Mouse (Mus musculus) CH12.LX (cell line): ENCODE results near the gene Cfdp1.

Experiments
- BHLHE40 ChIP-seq: IDR thresholded peaks from 2 replicates; pipeline ENCODE4 v1.6.1; 2011; ENCODE audit warnings: mild to moderate bottlenecking, low read depth, low read length, improper control_type of control experiment
- CHD2 ChIP-seq: IDR thresholded peaks from 2 replicates; pipeline ENCODE4 v1.6.1; 2011; ENCODE audit warnings: low read length, improper control_type of control experiment
- CTCF ChIP-seq, 2 experiments: IDR thresholded peaks in 1 of 2; conservative IDR thresholded peaks in 1 of 2; 2 replicates each; pipeline ENCODE4 v1.5.1; 2011 to 2012; ENCODE audit warnings: low read depth in 2 of 2, low read length in 2 of 2, improper control_type of control experiment in 1 of 2, inconsistent platforms in 1 of 2, mild to moderate bottlenecking in 1 of 2, moderate library complexity in 1 of 2
- ELF1 ChIP-seq: IDR thresholded peaks from 2 replicates; pipeline ENCODE4 v1.6.1; 2014; ENCODE audit warnings: low read depth, mild to moderate bottlenecking, inconsistent platforms, low read length, improper control_type of control experiment
- MAX ChIP-seq: IDR thresholded peaks from 2 replicates; pipeline ENCODE4 v1.6.1; 2011; ENCODE audit warnings: low read length, improper control_type of control experiment
- MAZ ChIP-seq: IDR thresholded peaks from 2 replicates; pipeline ENCODE4 v1.6.1; 2012; ENCODE audit warnings: low read depth, mild to moderate bottlenecking, inconsistent platforms, low read length, improper control_type of control experiment, moderate library complexity
- MXI1 ChIP-seq: IDR thresholded peaks from 2 replicates; pipeline ENCODE4 v1.6.1; 2011; ENCODE audit warnings: mild to moderate bottlenecking, low read depth, low read length, improper control_type of control experiment
- POLR2AphosphoS2 ChIP-seq: IDR thresholded peaks from 2 replicates; pipeline ENCODE4 v1.6.1; 2011; ENCODE audit warnings: low read depth, low read length, improper control_type of control experiment
- UBTF ChIP-seq: IDR thresholded peaks from 2 replicates; pipeline ENCODE4 v1.6.1; 2012; ENCODE audit warnings: low read depth, mild to moderate bottlenecking, inconsistent platforms, low read length, improper control_type of control experiment, moderate library complexity
- USF1 ChIP-seq: IDR thresholded peaks from 2 replicates; pipeline ENCODE4 v1.6.1; 2014; ENCODE audit warnings: low read depth, mild to moderate bottlenecking, inconsistent platforms, low read length, improper control_type of control experiment

- TF ChIP-seq POLR2AphosphoS2, result no peak
- no peak for TF ChIP-seq MAX
- TF ChIP-seq MAZ, result no peak
- no peak for TF ChIP-seq MXI1
- TF ChIP-seq CHD2, result no peak
- TF ChIP-seq ELF1, result no peak
- TF ChIP-seq CTCF (conservative IDR thresholded peaks at IDR 0.05 in 1 of 2, IDR thresholded peaks at IDR 0.05 in 1 of 2; ENCODE audit: low read depth in 2 of 2, low read length in 2 of 2), result no peak
- TF ChIP-seq UBTF, result no peak
- no peak for TF ChIP-seq BHLHE40
- TF ChIP-seq USF1, result no peak
These were observed 52.6 kb downstream of the Cfdp1 start for GRCm38 (mm10) chr8:111801456-111801855.
